Mouse (Mus musculus) kidney, postnatal 0 days (tissue): ENCODE data around the gene Ica1. TPM values are rescaled to one million over a fixed set of nuclear protein-coding genes. Genes with fewer than 3 reads are reported as not detected.

Source experiments
- ATAC-seq: fragments of 200-750 bp; cut with Nextera tagmentation; replicated peaks from 2 replicates; pipeline ENCODE4 v1.8.0; 2017; ENCODE audit warnings: low read depth, moderate number of reproducible peaks, moderate TSS enrichment, moderate library complexity; ENCODE audit not compliant: low FRiP score
- DNase-seq: peaks from one replicate; pipeline ENCODE4 v3.0.0-alpha.2; 2016; ENCODE audit warnings: low spot score
- H3K27ac ChIP-seq: fragments of 300-500 bp; sonication (generic); 2 replicates; pipeline ENCODE4 v1.5.1; 2014; ENCODE audit warnings: mild to moderate bottlenecking
- H3K27me3 ChIP-seq: fragments of 300-500 bp; sonication (generic); 2 replicates; pipeline ENCODE4 v1.6.1; 2014; ENCODE audit warnings: low read length, mixed read lengths; ENCODE audit not compliant: insufficient read depth
- H3K36me3 ChIP-seq: fragments of 300-500 bp; sonication (generic); 2 replicates; pipeline ENCODE4 v1.6.1; 2014; ENCODE audit warnings: low read length, mixed read lengths; ENCODE audit not compliant: insufficient read depth
- H3K4me1 ChIP-seq: fragments of 300-500 bp; sonication (generic); replicated peaks from 2 replicates; pipeline ENCODE4 v1.6.1; 2014; ENCODE audit warnings: antibody characterized with exemption, low read length, mixed read lengths; ENCODE audit not compliant: insufficient read depth
- H3K4me2 ChIP-seq: fragments of 300-500 bp; sonication (generic); 2 replicates; pipeline ENCODE4 v1.6.1; 2014; ENCODE audit warnings: mild to moderate bottlenecking, low read length, moderate library complexity, mixed read lengths
- H3K4me3 ChIP-seq: fragments of 300-500 bp; sonication (generic); replicated peaks from 2 replicates; pipeline ENCODE4 v1.5.1; 2014; ENCODE audit warnings: low read depth, low read length
- H3K9ac ChIP-seq: fragments of 300-500 bp; sonication (generic); 2 replicates; pipeline ENCODE4 v1.6.1; 2014; ENCODE audit warnings: low read depth, low read length
- H3K9me3 ChIP-seq: fragments of 300-500 bp; sonication (generic); replicated peaks from 2 replicates; pipeline ENCODE4 v1.6.1; 2016; ENCODE audit warnings: low read length, inconsistent platforms, mixed read lengths
- CTCF ChIP-seq: IDR thresholded peaks from 2 replicates; pipeline ENCODE4 v1.5.1; 2016; ENCODE audit warnings: antibody characterized with exemption, low read depth, mild to moderate bottlenecking, moderate library complexity
- WGBS: fragments of 180-500 bp; shearing (Covaris S2); extraction: QIAGEN DNeasy Blood & Tissue Kit; methylation state at CpG from one replicate; pipeline ENCODE4 v1.1.7; 2014; 5-methylcytosine and 5-hydroxymethylcytosine counted together
- polyA plus RNA-seq: library from polyadenylated mRNA; unstranded; fragments of >200 nt; fragmentation: Nextera tagmentation; extraction: Ambion mirVana; gene quantifications from 2 replicates; pipeline ENCODE4 v1.2.1, GENCODE M21; 2015

The Ica1 gene
- polyA plus RNA-seq, 1 experiment from 2014 or later, result 30.1 TPM

GRCm38 (mm10) chr6:8645708-8646107, 132.6 kb downstream of the Ica1 start:
- Histone ChIP-seq H3K27ac (no peak overlapping the region), H3K9me3 (no peaks in the 10 kb centered on the region), H3K9ac (no peak overlapping the region), H3K4me1 (peaks cover 2% of the 10 kb centered on the region; the same call in 1 of the 2 replicates), H3K36me3 (no peaks in the 10 kb centered on the region), H3K4me2 (no peak overlapping the region), H3K4me3 (no peak overlapping the region), H3K27me3 (no peaks in the 10 kb centered on the region)
- no peak for TF ChIP-seq CTCF
- ATAC-seq (no peak), DNase-seq (no peak)
- 76% methylated on average over 2 of the region's 2 CpGs for WGBS

GRCm38 (mm10) chr6:8644703-8645102, 133.6 kb downstream of the Ica1 start:
- Histone ChIP-seq H3K36me3 (no peaks in the 10 kb centered on the region), H3K4me1 (peaks cover 2% of the 10 kb centered on the region; the same call in 1 of the 2 replicates), H3K9ac (no peak overlapping the region), H3K4me2 (no peak overlapping the region), H3K27ac (peak overlapping the region; percentile 39; the same call in 1 of the 2 replicates), H3K27me3 (no peaks in the 10 kb centered on the region), H3K9me3 (no peaks in the 10 kb centered on the region), H3K4me3 (no peak overlapping the region)
- WGBS, result 73% methylated on average over 10 of the region's 10 CpGs
- DNase-seq (no peak), ATAC-seq (no peak)
- no peak for TF ChIP-seq CTCF

- no peak overlapping the region for H3K4me2 ChIP-seq
- no peak for ATAC-seq
These were observed 137.4 kb downstream of the Ica1 start for GRCm38 (mm10) chr6:8640863-8641262.

GRCm38 (mm10) chr6:8639526-8639925, 138.8 kb downstream of the Ica1 start:
- Histone ChIP-seq H3K27me3 (no peaks in the 10 kb centered on the region), H3K27ac (no peak overlapping the region), H3K9me3 (no peaks in the 10 kb centered on the region), H3K4me2 (no peak overlapping the region), H3K4me3 (no peak overlapping the region), H3K9ac (no peak overlapping the region), H3K4me1 (no peaks in the 10 kb centered on the region), H3K36me3 (no peaks in the 10 kb centered on the region)
- DNase-seq (no peak), ATAC-seq (no peak)
- WGBS, result 90% methylated on average over 2 of the region's 2 CpGs
- TF ChIP-seq CTCF, result no peak

More at GRCm38 (mm10) chr6:8640863-8641262, 137.4 kb downstream of the Ica1 start:
- no peaks in the 10 kb centered on the region for H3K9me3 ChIP-seq
- H3K9ac ChIP-seq, result no peak overlapping the region
- no peaks in the 10 kb centered on the region for H3K36me3 ChIP-seq
- no peak for TF ChIP-seq CTCF
- H3K4me1 ChIP-seq, result peaks cover 2% of the 10 kb centered on the region; the same call in 1 of the 2 replicates
- H3K4me3 ChIP-seq, result no peak overlapping the region
- 91% methylated on average over 5 of the region's 5 CpGs for WGBS
- DNase-seq, result no peak
- no peaks in the 10 kb centered on the region for H3K27me3 ChIP-seq
- no peak overlapping the region for H3K27ac ChIP-seq

- Histone ChIP-seq H3K4me2 (no peak overlapping the region), H3K27ac (no peak overlapping the region), H3K4me3 (no peak overlapping the region), H3K27me3 (no peaks in the 10 kb centered on the region), H3K36me3 (no peaks in the 10 kb centered on the region), H3K4me1 (0 out of 2 replicates have a peak, but pooled peaks cover 3% of the 10 kb centered on the region), H3K9ac (no peak overlapping the region), H3K9me3 (no peaks in the 10 kb centered on the region)
- no peak for ATAC-seq
- no peak for TF ChIP-seq CTCF
- no peak for DNase-seq
- 72% methylated on average over 4 of the region's 4 CpGs for WGBS
These were observed 139.4 kb downstream of the Ica1 start for GRCm38 (mm10) chr6:8638899-8639298.

GRCm38 (mm10) chr6:8638122-8638521, 140.2 kb downstream of the Ica1 start:
- Histone ChIP-seq H3K9ac (no peak overlapping the region), H3K4me2 (no peak overlapping the region), H3K4me3 (no peak overlapping the region), H3K27ac (no peak overlapping the region), H3K27me3 (no peaks in the 10 kb centered on the region), H3K9me3 (no peaks in the 10 kb centered on the region), H3K4me1 (0 out of 2 replicates have a peak, but pooled peaks cover 3% of the 10 kb centered on the region), H3K36me3 (no peaks in the 10 kb centered on the region)
- WGBS, result 89% methylated on average over 4 of the region's 4 CpGs
- DNase-seq (no peak), ATAC-seq (no peak)
- TF ChIP-seq CTCF, result no peak

GRCm38 (mm10) chr6:8632701-8633100, 145.6 kb downstream of the Ica1 start:
- 91% methylated on average over 4 of the region's 4 CpGs for WGBS
- Histone ChIP-seq H3K36me3 (no peaks in the 10 kb centered on the region), H3K4me2 (no peak overlapping the region), H3K4me1 (0 out of 2 replicates have a peak, but pooled peaks cover 3% of the 10 kb centered on the region), H3K9ac (no peak overlapping the region), H3K27ac (no peak overlapping the region), H3K9me3 (no peaks in the 10 kb centered on the region), H3K27me3 (no peaks in the 10 kb centered on the region), H3K4me3 (no peak overlapping the region)
- no peak for ATAC-seq
- no peak for TF ChIP-seq CTCF
- DNase-seq, result no peak
